Mouse (Mus musculus): ENCODE data around the gene Fmnl3. TPM values are rescaled to one million over a fixed set of nuclear protein-coding genes. Genes with fewer than 3 reads are reported as not detected.

The Fmnl3 gene
- total and polyA plus RNA-seq, 3 experiments = 0.04 to 0.06 TPM; not detected in 1

DNA sequence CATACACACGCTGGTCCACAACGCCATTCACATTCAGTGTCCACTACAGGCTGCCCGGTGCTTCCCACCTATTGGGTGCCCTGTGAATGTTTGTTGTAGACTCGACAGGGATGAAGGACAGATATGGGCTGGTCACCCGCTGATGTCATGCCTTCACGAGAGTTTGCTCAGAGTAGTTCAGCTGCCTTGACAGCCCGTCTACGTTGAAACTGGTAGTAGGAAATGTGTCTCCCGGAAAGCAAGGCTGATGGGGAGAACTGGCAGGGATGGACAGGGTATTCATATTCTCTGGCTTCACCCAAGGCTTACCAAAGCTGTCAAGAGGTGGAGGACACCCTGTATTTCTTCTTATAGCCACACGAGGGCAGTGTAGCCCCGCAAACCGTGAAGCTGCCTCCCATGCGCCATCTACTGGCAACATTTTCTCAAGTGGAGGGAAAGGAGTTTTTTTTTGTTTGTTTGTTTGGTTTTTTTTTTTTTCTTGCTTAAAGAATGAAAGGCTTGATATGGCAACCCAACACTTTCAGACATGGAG, 46.1 kb upstream of the Fmnl3 start (continued):
- TF ChIP-seq CHD2 (IDR thresholded peaks at IDR 0.05; ENCODE audit: low read length) (no peak), POLR2AphosphoS5 (IDR thresholded peaks at IDR 0.05; ENCODE audit: borderline replicate concordance, low read depth, low read length) (no peak), GATA1 (IDR thresholded peaks at IDR 0.05; ENCODE audit: low read depth, low read length) (no peak), ETS1 (IDR thresholded peaks at IDR 0.05; ENCODE audit: low read depth, low read length) (no peak; the same call in 1 of the 2 replicates), RCOR1 (IDR thresholded peaks at IDR 0.05; ENCODE audit: low read depth, low read length) (peak; percentile 18; the same call in 1 of the 2 replicates), TBP (IDR thresholded peaks at IDR 0.05; ENCODE audit: low read depth, low read length) (peak; percentile 67; the same call in 1 of the 2 replicates), ZKSCAN1 (IDR thresholded peaks at IDR 0.05; ENCODE audit: low read depth, low read length) (peak; percentile 80; the same call in 1 of the 2 replicates), JUND (IDR thresholded peaks at IDR 0.05; ENCODE audit: low read depth, low read length) (peak; percentile 94), NRF1 (IDR thresholded peaks at IDR 0.05; ENCODE audit: insufficient read depth, low read depth, low read length, poor library complexity, severe bottlenecking) (no peak), TCF12 (IDR thresholded peaks at IDR 0.05; ENCODE audit: low read depth, low read length) (peak; percentile 26; the same call in 1 of the 2 replicates), KAT2A (conservative IDR thresholded peaks at IDR 0.05; ENCODE audit: low read depth, low read length) (no peak), POLR2AphosphoS2 (IDR thresholded peaks at IDR 0.05; ENCODE audit: low read length) (no peak), SIN3A (IDR thresholded peaks at IDR 0.05; ENCODE audit: low read length) (peak; percentile 93), ZMIZ1 (IDR thresholded peaks at IDR 0.05; ENCODE audit: low read depth, low read length) (no peak), MYB (IDR thresholded peaks at IDR 0.05; ENCODE audit: low read depth, low read length) (no peak), MYC (IDR thresholded peaks at IDR 0.05; ENCODE audit: low read depth, low read length) (peak; percentile 83)

DNA sequence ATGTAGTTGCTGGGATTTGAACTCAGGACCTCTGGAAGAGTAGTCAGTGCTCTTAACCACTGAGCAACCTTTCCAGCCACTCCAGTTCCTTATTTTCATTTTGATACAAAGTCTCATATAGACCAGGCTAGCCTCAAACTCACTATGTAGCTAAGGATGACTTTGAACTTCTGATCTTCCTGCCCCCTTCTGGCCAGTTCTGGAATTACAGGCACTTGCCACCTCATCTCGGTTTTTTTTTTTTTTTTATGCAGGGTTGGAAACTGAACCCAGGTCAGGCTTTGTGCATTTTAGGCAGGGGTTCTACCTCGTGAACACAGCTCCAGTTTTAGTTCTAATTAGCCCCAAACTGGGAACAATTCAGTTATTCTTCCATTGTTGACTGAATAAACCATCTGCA, 45.5 kb upstream of the Fmnl3 start:
- peak; percentile 83 for DNase-seq (ENCODE audit: low read depth, low spot score)
- peaks cover 0 to 5% of the 10 kb centered on the region in 2 experiments; a peak in 2 of 4 replicates for H3K4me1 ChIP-seq (ENCODE audit: control insufficient read depth in 1 of 2, insufficient read depth in 2 of 2, low read length in 2 of 2)
- peak overlapping the region in 1 of 2 experiments; percentile 6; a peak in 1 of 4 replicates for H3K4me3 ChIP-seq (ENCODE audit: control insufficient read depth in 1 of 2, insufficient read depth in 1 of 2, low read depth in 2 of 2, low read length in 2 of 2)
- H3K9me3 ChIP-seq (replicated peaks; ENCODE audit: insufficient read depth, low read length) = no peaks in the 10 kb centered on the region
- TF ChIP-seq ZC3H11A (IDR thresholded peaks at IDR 0.05; ENCODE audit: low read depth, low read length) (peak; percentile 46), SIN3A (IDR thresholded peaks at IDR 0.05; ENCODE audit: low read length) (no peak), KAT2A (conservative IDR thresholded peaks at IDR 0.05; ENCODE audit: low read depth, low read length) (no peak), MEF2A (IDR thresholded peaks at IDR 0.05; ENCODE audit: extremely low read depth, insufficient replicate concordance, low read depth, low read length, poor library complexity, severe bottlenecking) (no peak), GATA1 (IDR thresholded peaks at IDR 0.05; ENCODE audit: low read depth, low read length) (no peak), POLR2AphosphoS2 (IDR thresholded peaks at IDR 0.05; ENCODE audit: low read length) (no peak), CTCF (IDR thresholded peaks at IDR 0.05 in 2 of 3, conservative IDR thresholded peaks at IDR 0.05 in 1 of 3; ENCODE audit: control insufficient read depth in 1 of 3, insufficient read depth in 1 of 3, low read depth in 2 of 3, low read length in 3 of 3, poor library complexity in 1 of 3, severe bottlenecking in 1 of 3) (peak; percentile 61 to 91 (median 79)), ZNF384 (IDR thresholded peaks at IDR 0.05; ENCODE audit: low read depth, low read length) (peak; percentile 99), TBP (IDR thresholded peaks at IDR 0.05; ENCODE audit: low read depth, low read length) (0 out of 2 replicates have a peak, but pooled peaks have one; percentile 26), EP300 (IDR thresholded peaks at IDR 0.05; ENCODE audit: low read depth in 1 of 2, low read length in 2 of 2) (no peak), SMC3 (IDR thresholded peaks at IDR 0.05; ENCODE audit: low read depth, low read length) (peak; percentile 72), TAL1 (IDR thresholded peaks at IDR 0.05; ENCODE audit: low read length) (no peak), HCFC1 (IDR thresholded peaks at IDR 0.05; ENCODE audit: low read depth, low read length) (no peak), RAD21 (IDR thresholded peaks at IDR 0.05; ENCODE audit: low read depth, low read length) (peak; percentile 38), USF2 (IDR thresholded peaks at IDR 0.05; ENCODE audit: borderline replicate concordance in 1 of 2, insufficient read depth in 1 of 2, low read depth in 1 of 2, low read length in 2 of 2) (no peak)
- H3K27me3 ChIP-seq (ENCODE audit: control insufficient read depth in 1 of 2, insufficient read depth in 2 of 2, low read length in 2 of 2) = no peaks in the 10 kb centered on the region
- no peak overlapping the region for H3K27ac ChIP-seq (ENCODE audit: control insufficient read depth, low read depth, low read length)
- H3K9ac ChIP-seq (ENCODE audit: control insufficient read depth, low read depth, low read length, poor library complexity, severe bottlenecking) = no peak overlapping the region
- no peaks in the 10 kb centered on the region for H3K79me2 ChIP-seq (ENCODE audit: control insufficient read depth, insufficient read depth, low read length, poor library complexity)
- H3K36me3 ChIP-seq (ENCODE audit: control insufficient read depth in 1 of 2, insufficient read depth in 2 of 2, low read length in 2 of 2) = no peaks in the 10 kb centered on the region
